26 mouse cellular contexts compared by ENCODE assay signal in the genomic region with DNA sequence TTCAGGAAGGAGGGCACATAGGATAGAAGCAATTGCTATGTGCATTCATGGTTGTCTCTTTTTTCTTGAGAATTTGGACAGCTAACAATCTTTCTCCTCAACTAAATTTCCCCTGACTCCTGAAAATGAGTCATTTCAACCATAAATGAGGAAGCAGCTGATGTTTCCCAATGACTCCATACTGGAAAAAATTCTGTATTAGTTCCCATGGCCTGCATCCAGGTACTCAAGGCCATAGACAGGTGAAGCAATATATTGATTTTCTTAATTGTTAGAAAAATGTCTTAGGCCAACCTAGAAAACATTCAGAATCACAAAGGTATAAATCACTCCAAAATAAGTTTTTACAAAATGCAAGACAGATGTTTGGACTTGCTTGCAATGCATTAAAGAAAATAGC.
"Had no signal": no experiment of that assay in that cellular context is flagged by ENCODE, and none has a peak within 500 bp of the region (broad histone marks: within the 10 kb centered on the region; RNA-seq: fewer than 3 reads in every experiment).

No protein-coding gene starts in this region.

- H3K9me3 ChIP-seq: embryonic facial prominence, embryonic 10.5 days; embryonic facial prominence, embryonic 12.5 days; embryonic facial prominence, embryonic 13.5 days; embryonic facial prominence, embryonic 15.5 days; forebrain, embryonic 10.5 days; forebrain, embryonic 12.5 days; forebrain, embryonic 13.5 days; forebrain, embryonic 15.5 days; heart, embryonic 10.5 days had no signal

- H3K27ac ChIP-seq: embryonic facial prominence, embryonic 12.5 days; embryonic facial prominence, embryonic 13.5 days; embryonic facial prominence, embryonic 15.5 days; forebrain, embryonic 10.5 days; forebrain, embryonic 12.5 days; forebrain, embryonic 13.5 days; forebrain, embryonic 15.5 days; gastrocnemius, adult 2 months; heart, adult 2 months had no signal

- H3K4me3 ChIP-seq: embryonic facial prominence, embryonic 10.5 days; embryonic facial prominence, embryonic 12.5 days; embryonic facial prominence, embryonic 13.5 days; embryonic facial prominence, embryonic 15.5 days; erythroblast, embryonic 14.5 days; forebrain, embryonic 10.5 days; forebrain, embryonic 12.5 days; forebrain, embryonic 13.5 days; forebrain, embryonic 15.5 days; gastrocnemius, adult 2 months; heart, adult 2 months had no signal

- ATAC-seq: forebrain, embryonic 13.5 days; forebrain, embryonic 14.5 days; forebrain, embryonic 15.5 days; forebrain, embryonic 16.5 days; forebrain, postnatal 0 days had no signal

- H3K4me2 ChIP-seq: embryonic facial prominence, embryonic 12.5 days; embryonic facial prominence, embryonic 13.5 days; embryonic facial prominence, embryonic 15.5 days; forebrain, embryonic 12.5 days; forebrain, embryonic 13.5 days; forebrain, embryonic 15.5 days had no signal

- H3K27me3 ChIP-seq: embryonic facial prominence, embryonic 12.5 days; embryonic facial prominence, embryonic 13.5 days; embryonic facial prominence, embryonic 15.5 days; forebrain, embryonic 12.5 days; forebrain, embryonic 13.5 days; forebrain, embryonic 15.5 days had no signal

- H3K9ac ChIP-seq: embryonic facial prominence, embryonic 12.5 days; embryonic facial prominence, embryonic 13.5 days; embryonic facial prominence, embryonic 15.5 days; forebrain, embryonic 12.5 days; forebrain, embryonic 13.5 days; forebrain, embryonic 15.5 days; forebrain, postnatal 0 days had no signal

- H3K36me3 ChIP-seq: embryonic facial prominence, embryonic 10.5 days; embryonic facial prominence, embryonic 12.5 days; embryonic facial prominence, embryonic 13.5 days; embryonic facial prominence, embryonic 15.5 days; forebrain, embryonic 10.5 days; forebrain, embryonic 12.5 days; forebrain, embryonic 15.5 days; heart, embryonic 10.5 days had no signal

- DNase-seq: cerebellum, adult 9-11 months; cerebellum, postnatal 10 days; cerebellum, postnatal 14 days; cerebellum, postnatal 25 days; cerebellum, postnatal 36 days; embryo, embryonic 11 days; forebrain, postnatal 0 days; gastrocnemius, adult 2 months; gastrocnemius, postnatal 10 days; gastrocnemius, postnatal 14 days; gastrocnemius, postnatal 25 days; gastrocnemius, postnatal 36 days; heart, adult 18-20 months; heart, adult 2 months had no signal
